In the genomic region with DNA sequence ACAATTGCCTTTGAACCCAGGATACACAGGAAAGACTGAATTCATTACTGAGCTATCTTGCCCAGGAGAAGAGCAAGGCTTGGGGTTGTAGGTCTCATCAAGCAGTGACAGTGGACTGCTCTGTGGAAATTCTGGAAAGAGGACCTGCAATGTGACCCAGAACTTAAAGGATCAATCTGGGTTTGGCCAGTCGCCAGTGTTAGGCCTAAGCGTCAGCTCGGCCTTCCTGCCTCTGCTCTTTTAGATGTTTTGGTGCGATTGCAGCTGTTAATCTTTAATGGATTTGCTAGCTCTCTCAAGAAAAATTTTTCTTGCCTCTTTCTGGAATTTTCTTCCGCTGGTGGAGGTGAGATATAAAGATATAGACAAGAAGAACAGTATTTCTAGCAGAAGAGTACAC, we compare ENCODE assay signal across 13 mouse cellular contexts.
"Had no signal": no experiment of that assay in that cellular context is flagged by ENCODE, and none has a peak within 500 bp of the region (broad histone marks: within the 10 kb centered on the region; RNA-seq: fewer than 3 reads in every experiment).

No protein-coding gene starts in this region.

- H3K4me1 ChIP-seq: midbrain, embryonic 10.5 days; neural tube, embryonic 15.5 days had no signal

- H3K9me3 ChIP-seq: limb, embryonic 12.5 days; liver, embryonic 12.5 days; midbrain, embryonic 10.5 days; neural tube, embryonic 15.5 days had no signal

- H3K27me3 ChIP-seq: limb, embryonic 12.5 days; liver, embryonic 12.5 days; neural tube, embryonic 15.5 days had no signal

- DNase-seq: midbrain, embryonic 14.5 days; spleen, adult 18-20 months; thymus, adult 18-20 months; thymus, postnatal 14 days had no signal

- H3K4me3 ChIP-seq: layer of hippocampus, adult 2 months; limb, embryonic 12.5 days; liver, embryonic 12.5 days; midbrain, embryonic 10.5 days; myocyte; neural tube, embryonic 15.5 days had no signal

- H3K9ac ChIP-seq: limb, embryonic 12.5 days; liver, embryonic 12.5 days; neural tube, embryonic 15.5 days had no signal

- H3K27ac ChIP-seq: hindbrain, postnatal 0 days; kidney, postnatal 0 days; layer of hippocampus, adult 2 months; limb, embryonic 12.5 days; liver, embryonic 12.5 days; midbrain, embryonic 10.5 days; neural tube, embryonic 15.5 days had no signal

- H3K36me3 ChIP-seq: limb, embryonic 12.5 days; liver, embryonic 12.5 days; midbrain, embryonic 10.5 days; neural tube, embryonic 15.5 days had no signal

- H3K4me2 ChIP-seq: limb, embryonic 12.5 days; liver, embryonic 12.5 days; neural tube, embryonic 15.5 days had no signal

- ATAC-seq: hindbrain, postnatal 0 days; liver, embryonic 12.5 days; lung, postnatal 0 days had no signal
